Mouse (Mus musculus): ENCODE results near the gene Dnajc12.
A peak's percentile ranks its signal among the peaks of the same experiment; 100 is the strongest.
"Not testable (repeated sequence)": the region's sequence is repeated elsewhere in the genome, so short reads cannot be mapped to it uniquely, and the experiment has no call there.

Dnajc12 gene

DNA sequence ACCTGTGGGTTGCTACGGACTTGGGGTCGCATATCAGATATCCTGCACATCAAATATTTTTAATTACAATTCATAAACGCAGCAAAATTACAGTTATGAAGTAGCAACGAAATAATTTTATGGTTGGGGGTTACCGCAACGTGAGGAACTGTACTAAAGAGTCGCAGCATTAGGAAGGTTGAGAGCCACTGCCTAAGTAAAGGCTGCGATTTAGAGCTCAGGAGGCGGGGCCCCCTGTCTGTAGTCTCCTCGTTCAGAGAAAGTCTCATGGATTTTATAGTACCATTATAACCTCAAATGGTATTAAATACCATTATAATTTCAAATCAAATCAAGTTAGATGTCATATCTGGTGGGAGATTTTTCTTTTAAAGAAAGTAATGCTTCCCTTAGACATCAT lies 4.7 kb downstream of the Dnajc12 start:
- DNase-seq: no peak

DNA sequence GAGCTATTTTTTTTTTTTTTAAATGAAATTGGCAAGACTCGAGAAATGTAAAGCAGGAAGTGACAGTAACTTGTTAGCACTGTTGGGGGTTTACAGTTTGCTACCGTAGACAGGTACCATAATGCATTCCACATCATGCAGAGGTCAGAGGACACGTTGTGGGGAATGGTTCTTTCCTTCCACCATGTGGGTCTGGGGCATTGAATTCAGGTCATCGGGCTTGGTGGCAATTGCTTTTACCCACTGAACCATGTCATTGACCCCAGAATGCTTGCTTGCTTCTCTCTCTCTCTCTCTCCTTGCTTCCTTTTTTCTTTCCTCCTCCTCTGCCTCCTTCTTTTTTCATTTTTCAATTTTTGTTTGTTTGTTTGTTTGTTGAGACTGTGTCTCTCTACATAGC lies 6.7 kb downstream of the Dnajc12 start:
- no peak for DNase-seq

DNA sequence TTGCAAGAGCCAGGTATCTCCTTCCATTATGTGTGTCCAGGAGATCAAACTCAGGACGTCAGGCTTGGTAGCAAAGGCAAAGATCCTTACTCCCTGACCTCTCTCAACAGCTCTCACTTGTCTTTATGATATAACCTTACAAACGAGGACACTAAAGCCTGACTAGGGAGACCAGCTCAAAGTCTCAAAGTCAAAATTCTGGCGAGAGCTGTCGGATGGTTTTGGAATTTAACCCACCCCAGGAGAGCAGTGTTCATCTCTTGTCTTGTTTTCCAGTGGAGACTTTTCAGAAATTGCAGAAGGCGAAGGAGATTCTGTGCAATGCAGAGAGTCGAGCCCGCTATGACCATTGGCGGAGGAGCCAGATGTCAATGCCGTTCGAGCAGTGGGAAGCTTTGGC lies 14.7 kb downstream of the Dnajc12 start:
- DNase-seq: no peak

DNA sequence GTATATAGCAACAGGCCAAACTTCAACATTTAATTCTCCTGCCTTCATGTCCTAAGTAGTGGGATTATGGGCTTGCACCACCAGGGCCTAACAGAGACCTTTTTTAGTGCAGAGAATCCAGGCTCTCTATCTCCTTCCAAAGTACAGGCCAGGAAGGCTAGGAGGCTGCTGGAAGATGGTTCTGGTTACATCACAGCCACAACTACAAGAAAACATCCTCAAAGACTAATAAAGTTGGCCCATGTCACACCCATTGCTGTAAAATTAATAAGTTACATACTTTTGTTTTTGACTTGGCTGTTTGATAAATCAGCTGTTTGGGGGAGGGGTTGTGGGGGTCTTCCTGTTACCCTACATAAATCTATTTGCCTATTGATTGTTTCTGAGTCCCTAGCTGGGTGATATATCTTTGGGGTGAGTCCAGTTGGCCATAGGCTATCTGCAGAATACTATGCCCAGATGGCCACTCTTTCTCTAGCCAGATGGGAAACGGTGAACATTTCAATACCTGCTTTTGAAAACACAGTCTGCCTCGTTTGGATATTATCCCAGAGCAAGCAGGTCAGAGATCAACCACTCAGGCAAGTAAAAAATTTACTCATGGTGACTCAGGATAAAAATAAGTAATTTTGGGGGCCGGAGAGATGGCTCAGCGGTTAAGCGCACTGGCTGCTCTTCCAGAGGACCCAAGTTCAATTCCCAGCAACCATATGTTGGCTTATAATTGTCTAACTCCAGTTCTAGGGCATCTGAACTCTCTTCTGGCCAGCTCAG lies 20.7 kb downstream of the Dnajc12 start:
- no peak for DNase-seq

DNA sequence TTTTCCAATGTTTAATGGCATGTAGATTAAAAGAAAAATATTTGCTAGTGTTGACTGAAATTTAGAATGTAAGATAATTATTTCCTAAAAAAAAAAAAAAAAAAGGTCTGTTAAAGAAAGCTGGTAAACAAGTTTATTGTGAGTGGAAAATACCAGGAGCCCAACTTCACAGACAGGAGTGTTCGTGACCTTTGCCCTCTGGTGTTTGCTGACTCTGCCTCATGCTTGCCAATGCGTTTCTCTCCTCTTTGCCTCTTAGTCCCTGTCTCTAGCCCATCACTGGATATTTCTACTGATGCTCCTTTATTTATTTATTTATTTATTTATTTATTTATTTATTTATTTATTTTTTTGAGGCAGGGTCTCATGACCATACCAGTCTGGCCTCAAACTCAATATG lies 21.4 kb downstream of the Dnajc12 start:
- no peak for DNase-seq

DNA sequence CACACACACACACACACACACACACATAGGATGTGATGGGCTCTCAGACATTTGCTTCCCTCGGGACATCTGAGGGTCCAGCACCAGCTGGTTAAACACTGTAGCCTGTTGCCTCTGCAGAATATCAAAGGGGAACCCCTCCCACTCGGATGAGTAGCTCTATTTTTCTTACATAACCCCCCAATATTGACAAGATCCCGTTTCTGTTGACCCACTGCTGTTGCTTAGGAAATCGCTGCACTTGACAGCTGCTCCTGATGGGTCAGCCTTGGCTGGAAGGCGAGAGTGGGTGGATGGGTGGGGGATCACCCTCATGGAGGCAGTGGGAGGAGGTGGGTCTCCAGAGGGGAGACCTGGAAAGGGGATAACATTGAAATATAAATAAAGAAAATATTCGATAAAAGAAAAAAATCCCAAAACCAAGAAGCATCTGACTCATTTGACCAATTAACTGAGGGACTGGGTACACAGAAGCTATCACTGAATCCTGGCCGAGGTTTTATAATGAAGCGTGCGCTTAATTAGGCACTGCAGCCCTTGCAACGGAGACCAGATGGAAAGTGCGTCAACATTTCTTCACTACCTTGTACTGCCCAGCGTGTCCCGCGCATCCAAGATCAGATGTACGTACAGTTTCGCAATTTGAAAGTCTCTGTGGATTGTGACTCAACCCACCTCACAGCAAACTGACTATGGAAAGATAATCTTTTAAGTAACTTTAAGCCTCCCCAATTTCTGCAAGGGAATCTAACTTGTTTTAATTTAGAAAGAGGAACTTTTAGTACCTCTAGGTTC lies 28.1 kb downstream of the Dnajc12 start:
- no peak for DNase-seq

DNA sequence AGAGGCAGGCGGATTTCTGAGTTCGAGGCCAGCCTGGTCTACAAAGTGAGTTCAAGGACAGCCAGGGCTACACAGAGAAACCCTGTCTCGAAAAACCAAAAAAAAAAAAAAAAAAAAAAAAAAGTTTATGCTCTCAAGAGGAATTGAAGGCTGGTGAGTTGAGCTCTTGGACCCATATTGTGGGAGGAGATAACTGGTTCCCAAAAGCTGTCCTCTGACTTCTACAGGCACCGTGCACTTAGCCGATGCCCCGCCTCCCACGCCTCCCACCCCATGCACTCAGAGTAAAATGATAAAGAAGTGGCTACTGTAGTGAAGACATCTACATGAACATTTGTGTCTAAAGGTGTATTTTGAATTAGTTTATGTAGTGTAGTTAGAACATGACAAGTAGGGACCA lies 29.4 kb downstream of the Dnajc12 start:
- not testable (repeated sequence) for DNase-seq

DNA sequence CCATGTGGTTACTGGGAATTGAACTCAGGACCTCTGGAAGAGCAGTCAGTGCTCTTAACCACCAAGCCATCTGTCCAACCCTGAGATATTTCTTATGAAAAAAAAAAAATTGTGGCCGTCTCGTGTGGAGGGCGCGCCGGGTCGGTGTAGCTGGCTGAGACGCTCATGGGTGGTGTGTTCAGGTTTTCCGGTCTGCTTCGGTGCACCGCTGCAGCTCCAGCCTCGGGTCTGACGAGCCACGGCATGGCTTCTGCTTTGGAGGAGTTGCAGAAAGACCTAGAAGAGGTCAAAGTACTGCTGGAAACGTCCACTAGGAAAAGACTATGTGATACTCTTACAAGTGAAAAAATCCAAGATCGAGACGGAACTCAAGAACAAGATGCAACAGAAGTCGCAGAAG lies 30.5 kb downstream of the Dnajc12 start:
- DNase-seq: no peak

DNA sequence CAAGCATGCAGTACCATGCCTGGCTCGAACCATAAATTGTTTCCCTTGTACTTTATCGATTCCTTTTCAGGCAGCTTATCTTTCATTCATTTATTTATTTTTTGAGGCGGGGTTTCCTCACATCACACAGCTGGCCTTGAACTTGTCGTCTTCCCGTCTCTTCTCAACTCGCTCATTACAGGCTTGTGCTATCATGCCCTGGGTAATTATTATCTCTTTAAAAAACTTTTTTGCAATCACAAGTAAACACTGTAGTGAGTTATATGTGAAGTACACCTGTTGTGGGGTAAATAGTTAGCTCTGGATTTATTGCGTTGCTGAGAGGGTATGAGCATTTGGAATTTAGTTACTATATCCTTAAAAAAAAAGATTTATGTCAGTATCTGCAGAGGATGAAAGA lies 33.0 kb downstream of the Dnajc12 start:
- DNase-seq: no peak

DNA sequence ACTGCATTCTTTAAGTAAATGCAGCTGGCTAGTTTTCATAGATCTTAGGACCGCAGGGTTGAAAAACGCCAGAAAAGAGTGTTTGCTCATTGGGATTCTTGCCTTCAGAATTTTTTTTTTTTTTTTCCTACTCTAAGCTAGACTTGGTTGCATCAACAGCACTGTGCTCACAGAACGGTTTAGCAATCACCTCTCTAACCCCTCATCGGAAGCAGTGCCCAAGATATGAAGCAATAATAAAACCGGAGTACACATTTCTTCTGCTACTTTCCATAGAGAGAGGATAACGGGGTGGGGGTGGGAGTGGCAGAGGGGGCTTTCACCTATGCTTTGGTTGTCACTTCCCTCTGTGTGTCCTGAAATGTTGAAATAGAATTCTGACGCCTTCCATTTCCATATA lies 33.6 kb downstream of the Dnajc12 start:
- no peak for DNase-seq

DNA sequence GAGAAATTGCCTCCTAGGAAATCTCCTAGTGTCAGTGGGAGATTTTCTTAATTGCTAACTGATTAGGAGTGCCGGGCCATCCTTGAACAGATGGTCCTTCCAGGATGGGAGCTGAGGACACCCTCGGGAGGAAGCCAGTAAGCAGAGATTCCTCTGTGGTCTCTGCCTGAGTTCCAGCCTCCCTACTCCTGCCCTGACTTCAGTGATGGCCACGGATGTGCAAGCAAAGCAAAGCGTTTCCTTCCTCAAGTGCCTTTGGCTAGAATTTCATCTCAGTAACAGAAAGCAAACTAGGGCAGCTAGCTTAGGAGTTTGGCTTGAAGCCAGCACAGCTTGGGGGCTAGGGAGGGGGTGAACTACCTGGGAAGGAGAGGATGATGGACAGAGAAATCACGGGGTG lies 34.8 kb downstream of the Dnajc12 start:
- DNase-seq: no peak

DNA sequence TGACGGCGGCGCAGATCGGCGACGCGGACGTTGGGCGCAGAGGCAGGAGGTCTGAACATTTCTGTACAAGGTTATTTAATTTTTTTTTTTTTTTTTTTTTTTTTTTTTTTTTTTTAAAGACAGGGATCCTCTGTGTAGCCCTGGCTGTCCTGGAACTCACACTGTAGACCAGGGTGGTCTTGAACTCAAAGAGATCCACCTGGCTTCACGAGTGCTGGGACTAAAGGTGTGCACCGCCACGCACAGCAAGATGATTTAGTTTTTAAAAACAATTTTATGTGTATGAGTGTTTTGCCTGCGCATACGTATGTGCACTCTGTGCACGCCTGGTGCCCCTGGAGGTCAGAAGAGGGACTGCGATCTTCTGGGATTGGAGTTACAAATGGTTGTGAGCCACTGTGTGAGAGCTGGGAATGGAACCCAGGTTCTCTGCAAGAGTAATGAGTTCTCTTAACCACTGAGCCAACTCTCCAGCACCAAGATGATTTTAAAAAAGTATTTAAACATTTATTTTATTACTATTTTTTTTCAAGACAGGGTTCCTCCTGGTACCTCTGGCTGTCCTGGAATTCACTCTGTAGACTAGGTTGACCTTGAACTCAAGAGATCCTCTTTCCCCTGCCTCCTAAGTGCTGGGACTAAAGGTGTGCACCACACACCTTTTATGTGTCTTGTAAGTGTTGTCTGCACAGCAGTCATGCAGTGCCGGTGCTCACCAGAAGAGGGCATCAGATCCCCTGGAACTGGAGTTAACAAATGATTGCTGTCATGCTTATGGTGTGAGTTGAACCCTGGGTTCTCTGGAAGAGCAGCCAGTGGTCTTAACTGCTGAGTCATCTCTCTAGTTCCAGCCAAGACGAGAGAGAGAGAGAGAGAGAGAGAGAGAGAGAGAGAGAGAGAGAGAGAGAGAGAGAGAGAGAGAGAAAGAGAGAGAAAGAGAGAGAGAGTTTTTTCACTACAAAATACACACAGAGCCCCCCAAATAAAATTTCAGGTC lies 39.8 kb downstream of the Dnajc12 start, which contains the start of gene Gm7075:
TSS of gene Gm7075 (minus strand) at position 51 of the 997 bp plus-strand sequence.
- peak in 1 of 2 experiments; percentile 26 for DNase-seq

DNA sequence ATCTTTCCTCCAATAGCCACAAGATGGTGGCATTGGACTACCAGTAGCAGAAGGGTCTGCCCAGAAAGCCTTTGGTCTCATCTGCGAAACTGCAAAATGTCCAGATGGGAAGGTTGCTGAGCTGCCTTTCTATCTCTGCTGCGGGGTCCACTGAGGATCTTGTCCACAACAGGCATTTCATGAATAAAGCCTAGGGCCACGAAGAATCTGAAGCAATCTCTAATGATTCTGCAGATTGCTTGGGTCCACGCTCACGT lies 40.4 kb downstream of the Dnajc12 start:
- DNase-seq: no peak

DNA sequence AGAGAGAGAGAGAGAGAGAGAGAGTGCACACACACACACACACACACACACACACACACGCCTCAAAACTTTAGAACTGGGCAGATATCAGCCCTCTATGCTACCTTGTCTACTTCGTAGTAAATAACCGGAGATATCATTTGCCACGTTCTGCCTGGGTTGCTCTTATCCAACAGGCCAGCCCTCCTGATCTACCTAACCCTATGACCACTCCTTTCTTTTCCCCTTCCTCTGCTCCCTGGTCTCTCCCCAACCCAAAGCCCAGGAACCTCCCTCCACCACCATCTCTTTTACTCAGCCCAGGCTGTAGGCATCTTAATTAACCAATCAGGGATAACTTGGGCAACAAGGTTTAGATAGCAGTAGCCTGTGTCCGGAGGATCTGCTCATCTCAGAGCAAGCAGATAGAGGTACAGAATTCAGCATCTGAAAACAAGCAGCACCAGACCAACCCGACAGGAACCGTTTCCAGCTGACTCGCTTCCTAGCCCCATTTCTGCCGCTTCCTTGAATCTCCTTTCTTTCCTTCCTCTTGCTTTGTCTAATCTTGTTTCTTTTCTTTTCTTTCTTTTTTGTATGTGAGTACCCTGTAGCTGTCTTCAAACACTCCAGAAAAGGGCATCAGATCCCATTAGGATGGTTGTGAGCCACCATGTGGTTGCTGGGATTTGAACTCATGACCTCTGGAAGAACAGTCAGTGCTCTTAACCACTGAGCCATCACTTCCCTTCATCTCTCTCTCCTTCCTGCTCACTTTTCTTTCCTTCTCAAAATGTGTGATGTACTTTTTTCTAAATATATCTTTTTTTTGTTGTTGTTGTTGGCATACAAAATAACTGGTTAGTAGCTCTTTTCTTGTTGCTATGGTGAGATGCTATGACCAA lies 41.6 kb downstream of the Dnajc12 start:
- DNase-seq: no peak

DNA sequence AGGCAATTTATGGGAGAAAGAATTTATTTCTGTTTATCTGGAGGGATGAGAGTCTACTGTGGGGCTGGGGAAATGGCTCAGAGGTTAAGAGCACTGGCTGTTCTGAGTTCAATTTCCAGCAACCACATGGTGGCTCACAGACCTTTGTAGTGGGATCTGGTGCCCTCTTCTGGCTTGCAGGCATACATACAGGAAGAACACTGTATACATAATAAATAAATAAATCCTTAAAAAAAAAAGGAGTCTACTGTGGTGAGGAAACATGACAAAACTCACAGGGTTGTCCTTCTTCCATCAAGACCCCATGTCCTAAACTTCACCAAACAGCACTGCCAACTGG lies 42.2 kb downstream of the Dnajc12 start:
- DNase-seq: peak in 1 of 2 experiments; percentile 29

DNA sequence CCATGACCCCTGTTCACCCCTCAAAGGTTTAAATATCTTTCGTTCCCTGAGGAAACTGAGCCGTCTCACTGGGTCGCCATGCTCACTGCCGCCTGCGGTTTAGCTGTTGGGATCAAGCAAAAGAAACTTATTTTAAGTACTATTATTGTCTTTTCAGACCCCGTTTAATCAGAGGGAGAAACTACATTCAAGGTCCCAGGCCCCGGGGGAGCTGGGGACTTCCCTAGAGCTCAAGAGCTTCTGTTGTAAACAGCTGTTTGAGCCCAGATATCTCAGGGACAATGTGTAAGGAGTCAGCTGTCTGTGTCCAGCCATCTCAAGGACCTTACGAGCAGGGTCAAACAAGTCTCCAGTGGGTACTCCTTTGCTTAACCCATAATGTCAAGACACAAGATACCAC lies 44.9 kb downstream of the Dnajc12 start:
- no peak for DNase-seq

DNA sequence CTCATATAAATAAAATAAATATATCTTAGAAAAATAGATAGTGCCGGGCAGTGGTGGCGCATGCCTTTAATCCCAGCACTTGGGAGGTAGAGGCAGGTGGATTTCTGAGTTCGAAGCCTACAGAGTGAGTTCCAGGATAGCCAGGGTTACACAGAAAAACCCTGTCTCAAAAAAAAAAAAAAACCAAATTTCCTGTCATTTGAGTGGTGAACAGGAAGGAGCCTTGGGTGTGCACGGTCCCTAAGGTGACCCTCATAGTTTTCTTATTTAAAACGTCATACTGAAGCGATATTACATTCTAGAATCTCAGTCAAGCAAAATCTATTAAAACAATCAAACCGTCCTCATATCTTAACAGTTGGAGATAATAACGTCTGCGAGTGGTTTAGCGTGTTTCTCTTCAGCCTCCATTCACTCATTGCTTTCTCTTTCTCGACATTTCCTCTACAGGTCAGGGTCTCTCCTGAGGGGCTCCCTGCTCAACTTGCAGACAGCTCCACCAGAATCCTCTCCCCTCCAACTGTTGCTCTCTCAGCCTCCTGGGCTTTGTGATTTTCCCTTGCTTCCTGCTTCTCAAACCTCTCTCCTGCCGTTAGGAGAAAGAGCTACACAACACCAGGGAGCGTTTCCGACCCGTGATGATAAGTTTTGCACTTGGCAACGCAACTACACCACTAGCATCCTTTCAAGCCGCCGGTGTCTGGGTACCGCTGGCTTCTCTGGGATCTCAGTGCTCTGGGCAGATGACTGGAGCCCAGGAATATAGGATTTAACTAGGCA lies 46.2 kb downstream of the Dnajc12 start:
- DNase-seq: peak; percentile 39 to 40

DNA sequence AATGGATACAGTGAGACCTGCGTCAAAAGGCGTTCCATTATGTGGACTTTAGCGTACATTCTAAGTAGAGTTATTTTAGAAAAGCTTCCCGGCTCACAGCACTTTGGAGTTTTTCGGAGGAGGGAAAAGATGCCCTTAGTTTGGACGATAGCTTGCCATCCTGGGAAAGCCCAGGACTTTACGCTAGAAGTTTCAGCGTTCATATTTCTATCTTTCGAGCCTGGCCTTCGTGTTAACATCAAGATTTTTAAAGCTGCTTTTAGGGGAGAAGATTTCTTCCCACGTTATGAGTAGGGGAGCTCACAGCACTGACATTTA lies 46.7 kb downstream of the Dnajc12 start:
- DNase-seq: no peak

DNA sequence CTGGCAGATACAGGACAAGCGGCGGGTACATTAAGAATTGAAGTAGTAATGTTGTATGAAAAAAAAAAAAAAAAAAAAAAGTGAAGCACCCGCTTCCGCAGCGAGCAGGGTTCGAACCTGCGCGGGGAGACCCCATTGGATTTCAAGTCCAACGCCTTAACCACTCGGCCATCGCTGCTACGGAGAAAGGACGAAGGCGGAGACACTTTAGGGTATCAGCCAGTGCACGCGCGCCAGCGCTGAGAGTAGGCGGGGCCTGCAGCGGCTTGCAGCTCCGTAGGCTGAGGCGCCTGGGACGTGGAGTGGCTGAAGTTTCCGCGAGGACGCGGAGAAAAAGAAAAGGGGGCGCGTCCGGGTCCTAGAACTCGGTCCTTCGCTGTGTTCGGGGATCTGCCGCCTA lies 47.1 kb downstream of the Dnajc12 start:
- DNase-seq: peak; percentile 95 to 98

DNA sequence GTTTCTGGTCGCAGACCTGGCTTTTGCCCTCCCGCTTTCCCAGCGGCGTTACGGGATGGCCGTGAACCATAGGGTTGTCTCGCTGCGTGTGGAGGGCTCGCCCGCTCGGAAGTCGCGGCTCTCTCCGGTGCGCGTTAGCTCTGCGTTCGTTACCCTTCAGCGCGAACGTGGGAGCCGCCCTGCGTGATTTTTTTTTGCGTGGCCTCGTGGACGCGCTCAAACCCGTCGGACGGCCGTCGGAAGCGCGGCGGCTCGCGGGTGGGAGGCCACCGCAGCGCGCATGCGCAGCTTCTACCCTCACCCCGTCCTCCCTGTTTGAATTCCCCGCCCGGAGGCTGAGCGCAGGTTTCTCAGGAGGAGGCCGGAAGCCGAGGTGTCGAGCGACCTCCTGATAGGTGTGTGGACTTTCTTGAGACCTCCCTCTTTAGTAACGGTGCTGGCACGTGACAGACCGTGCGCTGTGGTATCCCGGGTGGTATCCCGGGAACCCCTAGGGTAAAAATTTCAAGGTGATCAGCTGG lies 47.6 kb downstream of the Dnajc12 start, which contains the start of gene Ctnna3:
TSS of gene Ctnna3 (plus strand) at position 314 of the 521 bp plus-strand sequence.
- DNase-seq: peak; percentile 85 to 93

DNA sequence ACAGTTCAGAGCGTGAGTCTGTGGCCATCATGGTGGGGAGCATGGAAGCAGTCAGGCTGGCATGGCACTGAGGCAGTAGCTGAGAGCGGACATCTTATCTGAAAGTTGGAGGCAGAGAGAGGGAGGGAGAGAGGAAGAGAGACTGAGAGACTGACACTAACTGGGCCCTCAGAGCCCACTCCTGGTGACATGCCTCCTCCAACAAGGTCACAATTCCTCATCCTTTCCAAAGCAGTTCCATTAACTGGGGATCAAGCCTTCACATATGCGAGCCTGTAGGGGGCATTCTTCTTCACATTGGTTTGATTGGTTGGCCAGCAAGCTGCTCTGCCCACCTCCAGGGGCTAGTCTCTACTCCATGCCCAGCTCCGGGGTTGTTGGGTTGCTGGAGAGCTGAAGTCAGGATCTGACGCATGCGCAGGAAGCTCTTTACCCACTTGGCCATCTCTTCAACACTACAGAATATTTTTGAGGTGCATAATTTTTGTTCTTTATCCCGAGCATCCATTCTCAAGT lies 49.0 kb downstream of the Dnajc12 start:
- no peak for DNase-seq

All from thymus, adult 18-20 months (tissue).